Mouse (Mus musculus) MEL (cell line): ENCODE results near the gene Dglucy. TPM values are rescaled to one million over a fixed set of nuclear protein-coding genes. Genes with fewer than 3 reads are reported as not detected.
A peak's percentile ranks its signal among the peaks of the same experiment; 100 is the strongest.

Experiments
- DNase-seq: peaks from one replicate; pipeline ENCODE4 v3.0.0; 2011; ENCODE audit warnings: low read depth, low spot score
- H3K27ac ChIP-seq: 2 replicates; pipeline ENCODE4 v1.5.1; 2012; ENCODE audit warnings: low read depth, mild to moderate bottlenecking, control low read depth, low read length, moderate library complexity; ENCODE audit not compliant: control insufficient read depth
- H3K27me3 ChIP-seq, 2 experiments: fragments of 150-350 bp in 1 of 2; sonication (generic) in 1 of 2; 2 replicates each; pipeline ENCODE4 v1.6.1; 2012; ENCODE audit warnings: low read length in 2 of 2, mild to moderate bottlenecking in 2 of 2, improper control_type of control experiment in 1 of 2, moderate library complexity in 1 of 2; ENCODE audit not compliant: insufficient read depth in 2 of 2, control insufficient read depth in 1 of 2
- H3K36me3 ChIP-seq, 2 experiments: 2 replicates each; pipeline ENCODE4 v1.6.1; 2012 to 2014; ENCODE audit warnings: low read length in 2 of 2, improper control_type of control experiment in 1 of 2, inconsistent platforms in 1 of 2, mild to moderate bottlenecking in 1 of 2; ENCODE audit not compliant: insufficient read depth in 2 of 2, control insufficient read depth in 1 of 2
- H3K4me1 ChIP-seq, 2 experiments: fragments of 150-350 bp in 1 of 2; sonication (generic) in 1 of 2; 2 replicates each; pipeline ENCODE4 v1.6.1; 2012; ENCODE audit warnings: low read length in 2 of 2, improper control_type of control experiment in 1 of 2, mild to moderate bottlenecking in 1 of 2; ENCODE audit not compliant: insufficient read depth in 2 of 2, control insufficient read depth in 1 of 2
- H3K4me3 ChIP-seq, 2 experiments: fragments of 150-350 bp in 1 of 2; sonication (generic) in 1 of 2; 2 replicates each; pipeline ENCODE4 v1.5.1; 2012; ENCODE audit warnings: low read depth in 2 of 2, low read length in 2 of 2, mild to moderate bottlenecking in 2 of 2, moderate library complexity in 2 of 2, control low read depth in 1 of 2, improper control_type of control experiment in 1 of 2; ENCODE audit not compliant: control insufficient read depth in 1 of 2, insufficient read depth in 1 of 2
- H3K79me2 ChIP-seq: 2 replicates; pipeline ENCODE4 v1.6.1; 2012; ENCODE audit warnings: mild to moderate bottlenecking, low read length, moderate library complexity; ENCODE audit not compliant: control insufficient read depth, poor library complexity, insufficient read depth
- H3K9ac ChIP-seq: 2 replicates; pipeline ENCODE4 v1.6.1; 2012; ENCODE audit warnings: low read depth, mild to moderate bottlenecking, control low read depth, low read length, moderate library complexity; ENCODE audit not compliant: control insufficient read depth, poor library complexity, severe bottlenecking
- H3K9me3 ChIP-seq: fragments of 150-350 bp; sonication (generic); replicated peaks from 2 replicates; pipeline ENCODE4 v1.6.1; 2012; ENCODE audit warnings: mild to moderate bottlenecking, low read length, improper control_type of control experiment, moderate library complexity; ENCODE audit not compliant: insufficient read depth
- ELF1 ChIP-seq: IDR thresholded peaks from 2 replicates; pipeline ENCODE4 v1.6.1; 2014; ENCODE audit warnings: low read depth, mild to moderate bottlenecking, inconsistent platforms, low read length, improper control_type of control experiment, moderate library complexity
- GABPA ChIP-seq: IDR thresholded peaks from 2 replicates; pipeline ENCODE4 v1.6.1; 2012; ENCODE audit warnings: low read depth, mild to moderate bottlenecking, inconsistent platforms, low read length, improper control_type of control experiment, moderate library complexity
- NELFE ChIP-seq: IDR thresholded peaks from 2 replicates; pipeline ENCODE4 v1.6.1; 2011; ENCODE audit warnings: low read depth, low read length, improper control_type of control experiment
- POLR2AphosphoS2 ChIP-seq: IDR thresholded peaks from 2 replicates; pipeline ENCODE4 v1.6.1; 2011; ENCODE audit warnings: low read length, improper control_type of control experiment
- SMC3 ChIP-seq: IDR thresholded peaks from 2 replicates; pipeline ENCODE4 v1.6.1; 2011; ENCODE audit warnings: low read depth, low read length, improper control_type of control experiment
- USF1 ChIP-seq: IDR thresholded peaks from 2 replicates; pipeline ENCODE4 v1.6.1; 2014; ENCODE audit warnings: low read depth, mild to moderate bottlenecking, inconsistent platforms, low read length, improper control_type of control experiment, moderate library complexity
- ZKSCAN1 ChIP-seq: IDR thresholded peaks from 2 replicates; pipeline ENCODE4 v1.6.1; 2012; ENCODE audit warnings: low read depth, mild to moderate bottlenecking, inconsistent platforms, low read length, improper control_type of control experiment, moderate library complexity
- polyA plus RNA-seq, 2 experiments: library from polyadenylated mRNA; stranded (reverse) in 1 of 2; unstranded in 1 of 2; fragments of >175 nt in 1 of 2; fragments of >200 nt in 1 of 2; gene quantifications; 2 replicates each; pipeline versions ENCODE4 v1.2.1 to v1.2.4; 2012; ENCODE audit warnings: low replicate concordance in 2 of 2, low read depth in 1 of 2; ENCODE audit not compliant: insufficient read length in 2 of 2, insufficient read depth in 1 of 2, missing spikeins in 1 of 2
- total RNA-seq: library from RNA; depleted of rRNA; stranded (reverse); fragments of 300-350 nt; gene quantifications from 2 replicates; pipeline ENCODE4 v1.2.3, GENCODE M21; 2012

The Dglucy gene
- total and polyA plus RNA-seq, 3 experiments = 0.03 TPM; not detected in 2

DNA sequence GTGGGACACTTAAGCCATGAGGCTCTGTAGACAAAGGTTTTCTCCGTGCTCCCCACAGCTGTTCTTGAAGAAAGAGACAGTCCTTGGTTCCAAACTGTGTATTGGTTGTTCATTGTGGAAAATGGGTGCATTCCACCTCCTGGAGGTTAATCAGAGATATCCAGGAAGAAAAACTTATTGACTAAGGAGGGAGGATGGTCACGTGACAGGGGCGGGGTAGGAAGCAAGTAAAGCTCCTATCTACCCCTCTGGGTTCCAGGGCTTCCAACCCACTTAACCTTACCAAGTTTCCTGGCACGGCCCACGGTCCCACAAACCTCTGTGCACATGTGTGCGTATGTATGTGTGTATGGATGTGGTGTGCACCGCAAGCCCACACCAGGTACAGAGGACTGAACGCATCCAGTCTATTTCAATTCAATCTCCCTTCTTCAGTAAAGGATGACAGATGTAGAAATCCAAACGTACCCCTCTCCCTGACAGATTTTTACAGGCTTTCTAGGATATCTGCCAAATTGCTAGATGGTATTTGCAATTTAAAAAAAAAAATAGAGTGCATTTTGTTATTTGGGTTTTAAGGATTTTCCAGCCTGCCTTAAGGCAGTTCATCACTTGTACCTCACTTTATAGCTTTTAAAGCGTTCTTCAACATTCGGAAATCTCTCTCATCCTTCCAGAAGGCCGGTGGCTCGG, 2.7 kb downstream of the Dglucy start:
- Histone ChIP-seq H3K9me3 (no peaks in the 10 kb centered on the region), H3K27me3 (no peaks in the 10 kb centered on the region; a peak in 1 of 4 replicates), H3K4me3 (no peak overlapping the region), H3K27ac (no peak overlapping the region)
- no peak for DNase-seq
- peak; percentile 71 for TF ChIP-seq USF1
- TF ChIP-seq POLR2AphosphoS2 = no peak
- TF ChIP-seq, all 39 proteins: peak for 1
- no peak overlapping the region for H3K9ac ChIP-seq
- peaks cover 0 to 6% of the 10 kb centered on the region in 2 experiments; a peak in 1 of 4 replicates for H3K36me3 ChIP-seq
- peaks cover 2 to 15% of the 10 kb centered on the region in 2 experiments; a peak in 2 of 4 replicates for H3K4me1 ChIP-seq
- no peaks in the 10 kb centered on the region for H3K79me2 ChIP-seq

GRCm38 (mm10) chr12:100784152-100784551, 5.3 kb downstream of the Dglucy start:
- Histone ChIP-seq H3K9me3 (no peaks in the 10 kb centered on the region), H3K4me3 (no peak overlapping the region), H3K27ac (no peak overlapping the region), H3K36me3 (peaks cover 0 to 2% of the 10 kb centered on the region in 2 experiments; a peak in 1 of 4 replicates), H3K9ac (no peak overlapping the region)
- no peak for DNase-seq
- TF ChIP-seq ZKSCAN1 = peak; percentile 77
- TF ChIP-seq GABPA = no peak
- no peak for TF ChIP-seq SMC3
- TF ChIP-seq, all 39 proteins: peak for 1
- H3K4me1 ChIP-seq = peaks cover 0 to 8% of the 10 kb centered on the region in 2 experiments; a peak in 2 of 4 replicates
- no peaks in the 10 kb centered on the region for H3K79me2 ChIP-seq
- peaks cover 9 to 10% of the 10 kb centered on the region in 2 experiments for H3K27me3 ChIP-seq

DNA sequence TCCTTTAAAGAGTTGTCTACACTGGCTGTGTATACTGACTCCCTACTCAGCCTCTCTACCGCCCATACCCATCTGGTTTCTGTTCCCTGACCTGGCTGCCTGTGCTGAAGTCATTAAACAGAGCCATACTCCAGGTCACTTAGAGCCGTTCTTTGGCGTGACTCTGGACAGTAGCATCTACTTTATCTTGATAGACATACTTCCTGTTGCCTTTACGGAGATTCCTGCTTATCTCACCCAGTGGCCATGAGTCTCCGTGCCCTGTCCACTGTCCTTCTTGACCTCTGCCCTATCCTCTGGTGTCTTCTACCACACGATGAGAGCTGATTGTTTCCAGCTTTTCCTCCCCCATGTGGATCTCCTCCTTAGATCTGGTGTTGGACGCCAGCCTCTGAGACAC, 6.5 kb downstream of the Dglucy start:
- no peaks in the 10 kb centered on the region for H3K79me2 ChIP-seq
- peaks cover 9 to 14% of the 10 kb centered on the region in 2 experiments for H3K27me3 ChIP-seq
- no peak overlapping the region for H3K4me3 ChIP-seq
- no peak for DNase-seq
- no peaks in the 10 kb centered on the region for H3K4me1 ChIP-seq
- TF ChIP-seq NELFE = no peak
- TF ChIP-seq ELF1 = no peak
- no peaks in the 10 kb centered on the region for H3K9me3 ChIP-seq
- no peak overlapping the region for H3K9ac ChIP-seq
- H3K36me3 ChIP-seq = no peaks in the 10 kb centered on the region
- no peak overlapping the region for H3K27ac ChIP-seq
